Mouse (Mus musculus) myocyte (in vitro differentiated cells): ENCODE measurements around the gene Krtap2-4. TPM values are rescaled to one million over a fixed set of nuclear protein-coding genes. Genes with fewer than 3 reads are reported as not detected.
A peak's percentile ranks its signal among the peaks of the same experiment; 100 is the strongest.
"Not testable (repeated sequence)": the region's sequence is repeated elsewhere in the genome, so short reads cannot be mapped to it uniquely, and the experiment has no call there.

Experiments used
- H3K27me3 ChIP-seq: one replicate; pipeline ENCODE4 v1.6.1; 2011; ENCODE audit not compliant: control insufficient read depth, insufficient read depth, insufficient read length
- H3K36me3 ChIP-seq: one replicate; pipeline ENCODE4 v1.6.1; 2011; ENCODE audit not compliant: control insufficient read depth, insufficient read depth
- H3K4me2 ChIP-seq: one replicate; pipeline ENCODE4 v1.6.1; 2011; ENCODE audit warnings: low read depth, control low read depth
- H3K4me3 ChIP-seq: one replicate; pipeline ENCODE4 v1.5.1; 2011; ENCODE audit warnings: mild to moderate bottlenecking, control low read depth, moderate library complexity
- H3K79me2 ChIP-seq: one replicate; pipeline ENCODE4 v1.6.1; 2011; ENCODE audit not compliant: control insufficient read depth, insufficient read depth
- H3ac ChIP-seq: one replicate; pipeline ENCODE4 v1.6.1; 2011; ENCODE audit not compliant: control insufficient read depth, insufficient read length
- CEBPB ChIP-seq: IDR thresholded peaks from 2 replicates; pipeline ENCODE4 v1.6.1; 2011; ENCODE audit warnings: mild to moderate bottlenecking, moderate library complexity; ENCODE audit not compliant: poor library complexity, insufficient read depth, severe bottlenecking
- E2F4 ChIP-seq: IDR thresholded peaks from one replicate; pipeline ENCODE4 v1.6.1; 2011; ENCODE audit warnings: mild to moderate bottlenecking, control low read depth, moderate library complexity; ENCODE audit not compliant: insufficient read depth
- MAX ChIP-seq: IDR thresholded peaks from one replicate; pipeline ENCODE4 v1.6.1; 2011; ENCODE audit warnings: low read depth, mild to moderate bottlenecking, control low read depth
- MYOD1 ChIP-seq, 3 experiments: IDR thresholded peaks; one replicate each; pipeline ENCODE4 v1.6.1; 2011; ENCODE audit warnings: control low read depth in 2 of 3, low read depth in 2 of 3, mild to moderate bottlenecking in 2 of 3, moderate library complexity in 1 of 3; ENCODE audit not compliant: insufficient read length in 2 of 3, control insufficient read depth in 1 of 3
- MYOG ChIP-seq, 3 experiments: IDR thresholded peaks; one replicate each; pipeline ENCODE4 v1.6.1; 2011; ENCODE audit warnings: control low read depth in 2 of 3, low read depth in 2 of 3, mild to moderate bottlenecking in 2 of 3; ENCODE audit not compliant: insufficient read length in 2 of 3, control insufficient read depth in 1 of 3, insufficient read depth in 1 of 3
- POLR2A ChIP-seq: IDR thresholded peaks from one replicate; pipeline ENCODE4 v1.6.1; 2011; ENCODE audit warnings: low read depth, mild to moderate bottlenecking, control low read depth, moderate library complexity; ENCODE audit not compliant: insufficient read length
- POLR2AphosphoS2 ChIP-seq: IDR thresholded peaks from one replicate; pipeline ENCODE4 v1.6.1; 2011; ENCODE audit warnings: low read depth, control low read depth; ENCODE audit not compliant: insufficient read length
- REST ChIP-seq: IDR thresholded peaks from one replicate; pipeline ENCODE4 v1.6.1; 2011; ENCODE audit warnings: mild to moderate bottlenecking, control low read depth, moderate library complexity; ENCODE audit not compliant: insufficient read depth, insufficient read length
- SRF ChIP-seq: IDR thresholded peaks from one replicate; pipeline ENCODE4 v1.6.1; 2011; ENCODE audit warnings: low read depth; ENCODE audit not compliant: control insufficient read depth, insufficient read length
- TCF12 ChIP-seq: IDR thresholded peaks from one replicate; pipeline ENCODE4 v1.6.1; 2011; ENCODE audit warnings: mild to moderate bottlenecking, control low read depth; ENCODE audit not compliant: poor library complexity, insufficient read depth, severe bottlenecking
- TCF3 ChIP-seq: IDR thresholded peaks from one replicate; pipeline ENCODE4 v1.6.1; 2011; ENCODE audit warnings: low read depth, control low read depth; ENCODE audit not compliant: insufficient read length
- USF1 ChIP-seq: IDR thresholded peaks from one replicate; pipeline ENCODE4 v1.6.1; 2011; ENCODE audit warnings: low read depth, mild to moderate bottlenecking, control low read depth, moderate library complexity
- polyA plus RNA-seq: library from polyadenylated mRNA; unstranded; fragments of >200 nt; fragmentation: generic; extraction: Trizol; gene quantifications from one replicate; pipeline ENCODE4 v1.2.1, GENCODE M21; 2012; ENCODE audit warnings: missing spikeins

Krtap2-4 gene
- polyA plus RNA-seq, 1 experiment: not detected

- Histone ChIP-seq H3ac (no peak within 1 kb of the TSS), H3K36me3 (no peaks in the 10 kb centered on the region), H3K79me2 (no peaks in the 10 kb centered on the region), H3K27me3 (no peaks in the 10 kb centered on the region), H3K4me2 (no peak within 1 kb of the TSS), H3K4me3 (no peak within 1 kb of the TSS)
- TF ChIP-seq MYOG (IDR thresholded peaks at IDR 0.05; ENCODE audit: control insufficient read depth in 1 of 3, insufficient read depth in 1 of 3, insufficient read length in 2 of 3, low read depth in 2 of 3) (no peak), POLR2A (no peak), TCF3 (no peak), REST (no peak), USF1 (no peak), POLR2AphosphoS2 (no peak), CEBPB (no peak), TCF12 (no peak)
Observed at GRCm38 (mm10) chr11:99620335-99620734, 5.7 kb upstream of the Krtap2-4 start, which contains the start of gene Gm11562. Gm11562 (minus strand) TSS chr11:99620435.

- not testable (repeated sequence) for H3K4me3 ChIP-seq, H3K4me2 ChIP-seq, H3ac ChIP-seq, H3K79me2 ChIP-seq, H3K36me3 ChIP-seq, H3K27me3 ChIP-seq
Observed at GRCm38 (mm10) chr11:99610089-99610488, 4.6 kb downstream of the Krtap2-4 start, which contains the start of gene Gm11937. Gm11937 (minus strand) TSS chr11:99610189.

- Histone ChIP-seq H3ac (no peak overlapping the region), H3K36me3 (no peaks in the 10 kb centered on the region), H3K4me2 (no peak overlapping the region), H3K79me2 (no peaks in the 10 kb centered on the region), H3K4me3 (no peak overlapping the region), H3K27me3 (no peaks in the 10 kb centered on the region)
- TF ChIP-seq CEBPB (no peak), E2F4 (no peak), POLR2A (no peak), MAX (no peak), MYOG (IDR thresholded peaks at IDR 0.05; ENCODE audit: control insufficient read depth in 1 of 3, insufficient read depth in 1 of 3, insufficient read length in 2 of 3, low read depth in 2 of 3) (no peak)
Observed at GRCm38 (mm10) chr11:99609126-99609525, 5.5 kb downstream of the Krtap2-4 start.

GRCm38 (mm10) chr11:99603208-99603607 is 11.4 kb downstream of the Krtap2-4 start, which contains the start of gene Gm11938:
Gm11938 (minus strand) TSS chr11:99603308.
- not testable (repeated sequence) for H3K27me3 ChIP-seq, H3K4me2 ChIP-seq, H3ac ChIP-seq, H3K36me3 ChIP-seq, H3K79me2 ChIP-seq, H3K4me3 ChIP-seq

- H3K4me3 ChIP-seq, H3K36me3 ChIP-seq, H3ac ChIP-seq, H3K27me3 ChIP-seq, H3K4me2 ChIP-seq, H3K79me2 ChIP-seq: not testable (repeated sequence)
- TF ChIP-seq TCF3 (peak; percentile 50), MYOD1 (IDR thresholded peaks at IDR 0.05; ENCODE audit: control insufficient read depth in 1 of 3, insufficient read length in 2 of 3, low read depth in 2 of 3) (peak in 2 of 3 experiments; percentile 69 to 84), MYOG (IDR thresholded peaks at IDR 0.05; ENCODE audit: control insufficient read depth in 1 of 3, insufficient read depth in 1 of 3, insufficient read length in 2 of 3, low read depth in 2 of 3) (peak in 2 of 3 experiments; percentile 43 to 53)
Observed at GRCm38 (mm10) chr11:99597742-99598141, 16.9 kb downstream of the Krtap2-4 start, which contains the start of gene Krtap9-3. Krtap9-3 (minus strand) TSS chr11:99598105.

GRCm38 (mm10) chr11:99590981-99591380 is 23.7 kb downstream of the Krtap2-4 start, which contains the start of gene Krtap1-3:
Krtap1-3 (minus strand) TSS chr11:99591339.
- Histone ChIP-seq H3K4me2 (no peak within 1 kb of the TSS), H3K36me3 (no peaks in the 10 kb centered on the region), H3K27me3 (no peaks in the 10 kb centered on the region), H3ac (no peak within 1 kb of the TSS), H3K4me3 (no peak within 1 kb of the TSS), H3K79me2 (no peaks in the 10 kb centered on the region)
- peak in 2 of 3 experiments; percentile 69 to 75 for TF ChIP-seq MYOD1 (IDR thresholded peaks at IDR 0.05; ENCODE audit: control insufficient read depth in 1 of 3, insufficient read length in 2 of 3, low read depth in 2 of 3)
- no peak for TF ChIP-seq E2F4
- TF ChIP-seq REST: no peak
- no peak for TF ChIP-seq CEBPB
- TF ChIP-seq POLR2A: no peak
- no peak for TF ChIP-seq SRF
- TF ChIP-seq POLR2AphosphoS2: no peak
- TF ChIP-seq MYOG (IDR thresholded peaks at IDR 0.05; ENCODE audit: control insufficient read depth in 1 of 3, insufficient read depth in 1 of 3, insufficient read length in 2 of 3, low read depth in 2 of 3): peak in 2 of 3 experiments; percentile 28 to 65
- no peak for TF ChIP-seq MAX
- peak; percentile 81 for TF ChIP-seq TCF3
- no peak for TF ChIP-seq TCF12
- no peak for TF ChIP-seq USF1
